Mouse (Mus musculus): Measurements from ENCODE around the gene Xrn2. TPM values are rescaled to one million over a fixed set of nuclear protein-coding genes. Genes with fewer than 3 reads are reported as not detected.

Xrn2 gene
- polyA plus RNA-seq, 1 experiment from 2014 or later = 30.7 TPM

- H3K9me3 ChIP-seq (ENCODE audit: low read length) = no peaks in the 10 kb centered on the region
- no peaks in the 10 kb centered on the region for H3K4me1 ChIP-seq (ENCODE audit: insufficient read depth)
- WGBS (ENCODE audit: insufficient replicate concordance) = 67% methylated on average over 2 of the region's 2 CpGs
- H3K27ac ChIP-seq (ENCODE audit: low read depth) = no peak overlapping the region
- no peak overlapping the region for H3K9ac ChIP-seq (replicated peaks)
- H3K36me3 ChIP-seq (replicated peaks; ENCODE audit: insufficient read depth, low read length) = peaks cover 41% of the 10 kb centered on the region
- TF ChIP-seq EP300 (IDR thresholded peaks at IDR 0.05; ENCODE audit: low read depth) (no peak), CTCF (IDR thresholded peaks at IDR 0.05; ENCODE audit: low read depth) (no peak)
- no peaks in the 10 kb centered on the region for H3K27me3 ChIP-seq (ENCODE audit: insufficient read depth, low read length)
- H3K4me2 ChIP-seq (ENCODE audit: low read depth, low read length) = no peak overlapping the region
- DNase-seq (no peak), ATAC-seq (no peak)
- H3K4me3 ChIP-seq (ENCODE audit: low read depth, low read length) = no peak overlapping the region
These were observed 20.3 kb downstream of the Xrn2 start for GRCm38 (mm10) chr2:147033065-147033464.

DNA sequence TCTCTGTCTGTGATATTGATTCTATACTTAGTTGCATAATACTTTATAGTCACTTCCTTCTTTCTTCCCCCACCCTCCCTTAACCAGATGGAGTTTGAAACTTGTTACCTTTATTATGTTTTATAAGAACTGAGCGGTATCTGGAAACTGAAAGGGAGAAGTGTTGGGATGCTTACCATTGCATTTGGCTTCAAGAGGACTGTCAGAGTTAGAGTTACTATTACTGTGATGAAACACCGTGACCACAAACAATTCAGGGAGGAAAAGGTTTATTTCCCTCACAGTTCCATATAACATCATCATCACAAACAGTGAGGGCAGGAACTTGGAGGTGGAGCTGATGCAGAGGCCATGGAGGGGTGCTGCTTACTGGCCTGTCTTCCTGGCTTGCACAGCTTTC lies 23.1 kb downstream of the Xrn2 start:
- TF ChIP-seq EP300 (IDR thresholded peaks at IDR 0.05; ENCODE audit: low read depth) (no peak), CTCF (IDR thresholded peaks at IDR 0.05; ENCODE audit: low read depth) (no peak)
- 79% methylated on average over 2 of the region's 2 CpGs for WGBS (ENCODE audit: insufficient replicate concordance)
- H3K36me3 ChIP-seq (replicated peaks; ENCODE audit: insufficient read depth, low read length) = peaks cover 39% of the 10 kb centered on the region
- ATAC-seq (no peak), DNase-seq (no peak)
- H3K27ac ChIP-seq (ENCODE audit: low read depth) = no peak overlapping the region
- no peaks in the 10 kb centered on the region for H3K4me1 ChIP-seq (ENCODE audit: insufficient read depth)
- H3K4me2 ChIP-seq (ENCODE audit: low read depth, low read length) = no peak overlapping the region
- H3K9me3 ChIP-seq (ENCODE audit: low read length) = no peaks in the 10 kb centered on the region
- H3K27me3 ChIP-seq (ENCODE audit: insufficient read depth, low read length) = no peaks in the 10 kb centered on the region
- no peak overlapping the region for H3K9ac ChIP-seq (replicated peaks)
- H3K4me3 ChIP-seq (ENCODE audit: low read depth, low read length) = no peak overlapping the region

DNA sequence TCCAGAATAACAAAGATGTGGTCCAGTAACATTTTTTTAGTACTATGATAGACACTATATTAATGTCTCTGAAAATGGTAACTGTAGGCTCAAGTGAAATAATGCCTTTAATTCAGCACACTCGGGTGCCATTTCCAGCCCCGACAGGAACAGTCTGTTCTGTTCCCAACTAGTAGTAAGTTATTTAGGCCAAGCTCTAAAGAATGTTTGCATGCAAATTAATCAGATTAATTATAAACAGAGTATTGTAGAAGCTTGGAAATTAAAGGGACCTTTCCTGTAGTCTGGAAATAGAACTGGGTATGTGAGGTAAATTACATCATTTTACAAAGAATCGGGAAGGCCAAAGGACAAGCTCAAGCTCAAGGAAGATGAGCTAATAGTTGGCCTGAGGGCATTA lies 34.3 kb downstream of the Xrn2 start:
- Histone ChIP-seq H3K36me3 (replicated peaks; ENCODE audit: insufficient read depth, low read length) (peaks cover 50% of the 10 kb centered on the region), H3K9me3 (ENCODE audit: low read length) (no peaks in the 10 kb centered on the region), H3K9ac (replicated peaks) (no peak overlapping the region), H3K4me1 (ENCODE audit: insufficient read depth) (no peaks in the 10 kb centered on the region), H3K27me3 (ENCODE audit: insufficient read depth, low read length) (no peaks in the 10 kb centered on the region), H3K27ac (ENCODE audit: low read depth) (no peak overlapping the region), H3K4me3 (ENCODE audit: low read depth, low read length) (no peak overlapping the region), H3K4me2 (ENCODE audit: low read depth, low read length) (no peak overlapping the region)
- no peak for DNase-seq
- 86% methylated on average over 3 of the region's 3 CpGs for WGBS (ENCODE audit: insufficient replicate concordance)
- ATAC-seq = no peak
- no peak for TF ChIP-seq CTCF (IDR thresholded peaks at IDR 0.05; ENCODE audit: low read depth)
- TF ChIP-seq EP300 (IDR thresholded peaks at IDR 0.05; ENCODE audit: low read depth) = no peak

GRCm38 (mm10) chr2:147053229-147053892 lies 40.6 kb downstream of the Xrn2 start:
- TF ChIP-seq CTCF (IDR thresholded peaks at IDR 0.05; ENCODE audit: low read depth) (no peak), EP300 (IDR thresholded peaks at IDR 0.05; ENCODE audit: low read depth) (no peak)
- Histone ChIP-seq H3K27ac (ENCODE audit: low read depth) (no peak overlapping the region), H3K9me3 (ENCODE audit: low read length) (no peaks in the 10 kb centered on the region), H3K9ac (replicated peaks) (no peak overlapping the region), H3K4me1 (ENCODE audit: insufficient read depth) (no peaks in the 10 kb centered on the region), H3K4me3 (ENCODE audit: low read depth, low read length) (no peak overlapping the region), H3K27me3 (ENCODE audit: insufficient read depth, low read length) (no peaks in the 10 kb centered on the region), H3K36me3 (replicated peaks; ENCODE audit: insufficient read depth, low read length) (peaks cover 55% of the 10 kb centered on the region), H3K4me2 (ENCODE audit: low read depth, low read length) (no peak overlapping the region)
- DNase-seq (no peak), ATAC-seq (no peak)
- 72% methylated on average over 2 of the region's 2 CpGs for WGBS (ENCODE audit: insufficient replicate concordance)

DNA sequence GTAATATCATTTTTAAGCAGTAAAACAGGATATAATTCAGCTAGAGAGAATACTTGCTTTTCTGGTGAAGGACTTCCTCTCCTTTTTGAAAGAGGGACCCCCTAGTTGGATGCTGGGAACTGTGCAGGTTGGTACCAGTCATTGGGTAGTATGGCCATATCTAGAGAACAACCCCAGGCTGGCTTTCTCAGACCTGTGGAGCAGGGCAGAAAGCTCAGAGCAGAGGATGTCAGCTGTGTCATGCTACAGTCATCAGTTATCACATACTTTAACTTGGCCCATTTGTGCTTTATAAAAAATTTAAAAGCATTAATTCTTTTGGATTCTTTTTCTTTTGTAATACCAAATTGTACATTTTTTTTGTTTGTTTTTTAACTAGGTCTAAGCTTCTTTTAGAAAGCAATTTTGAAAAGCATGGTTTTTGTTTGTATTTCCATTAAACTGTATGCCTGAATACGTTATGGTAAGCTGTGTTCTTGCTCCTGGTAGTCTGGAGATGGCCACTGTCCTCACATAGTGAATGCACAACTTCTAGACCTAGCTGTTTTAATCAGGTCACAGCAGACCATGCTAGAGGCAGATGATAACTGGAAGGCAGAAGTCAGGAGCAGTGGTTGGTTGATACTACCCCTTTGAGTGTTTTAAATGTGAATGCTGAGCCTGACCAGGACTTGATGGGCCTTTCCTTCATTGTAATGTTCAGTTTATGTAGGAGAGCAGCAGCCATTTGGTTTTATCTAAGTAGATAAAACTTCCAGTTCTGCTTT lies 54.9 kb downstream of the Xrn2 start:
- no peaks in the 10 kb centered on the region; the same call in 1 of the 2 replicates for H3K4me1 ChIP-seq (ENCODE audit: insufficient read depth)
- DNase-seq (no peak), ATAC-seq (no peak)
- H3K36me3 ChIP-seq (replicated peaks; ENCODE audit: insufficient read depth, low read length) = peaks cover 24% of the 10 kb centered on the region
- H3K9ac ChIP-seq (replicated peaks) = no peak overlapping the region
- no peaks in the 10 kb centered on the region for H3K27me3 ChIP-seq (ENCODE audit: insufficient read depth, low read length)
- H3K4me2 ChIP-seq (ENCODE audit: low read depth, low read length) = no peak overlapping the region
- H3K9me3 ChIP-seq (ENCODE audit: low read length) = no peaks in the 10 kb centered on the region
- TF ChIP-seq CTCF (IDR thresholded peaks at IDR 0.05; ENCODE audit: low read depth) = no peak
- no peak for TF ChIP-seq EP300 (IDR thresholded peaks at IDR 0.05; ENCODE audit: low read depth)
- no peak overlapping the region for H3K4me3 ChIP-seq (ENCODE audit: low read depth, low read length)
- WGBS (ENCODE audit: insufficient replicate concordance) = 58% methylated on average over 1 of the region's 1 CpGs
- no peak overlapping the region for H3K27ac ChIP-seq (ENCODE audit: low read depth)

GRCm38 (mm10) chr2:147069077-147069476 lies 56.3 kb downstream of the Xrn2 start:
- ATAC-seq (no peak), DNase-seq (no peak)
- no peaks in the 10 kb centered on the region for H3K27me3 ChIP-seq (ENCODE audit: insufficient read depth, low read length)
- no peak overlapping the region for H3K4me3 ChIP-seq (ENCODE audit: low read depth, low read length)
- H3K36me3 ChIP-seq (replicated peaks; ENCODE audit: insufficient read depth, low read length) = peaks cover 22% of the 10 kb centered on the region
- no peak overlapping the region for H3K4me2 ChIP-seq (ENCODE audit: low read depth, low read length)
- H3K4me1 ChIP-seq (ENCODE audit: insufficient read depth) = no peaks in the 10 kb centered on the region; the same call in 1 of the 2 replicates
- 47% methylated on average over 1 of the region's 1 CpGs for WGBS (ENCODE audit: insufficient replicate concordance)
- TF ChIP-seq CTCF (IDR thresholded peaks at IDR 0.05; ENCODE audit: low read depth) = no peak
- TF ChIP-seq EP300 (IDR thresholded peaks at IDR 0.05; ENCODE audit: low read depth) = no peak
- no peak overlapping the region for H3K27ac ChIP-seq (ENCODE audit: low read depth)
- no peaks in the 10 kb centered on the region for H3K9me3 ChIP-seq (ENCODE audit: low read length)
- no peak overlapping the region for H3K9ac ChIP-seq (replicated peaks)

All from liver, postnatal 0 days (tissue).